Mouse (Mus musculus): ENCODE measurements around the gene Sdf2l1. TPM values are rescaled to one million over a fixed set of nuclear protein-coding genes. Genes with fewer than 3 reads are reported as not detected.

Sdf2l1 gene
- polyA plus RNA-seq, 1 experiment from 2014 or later: 42.9 TPM

- Histone ChIP-seq H3K4me2 (replicated peaks) (peak overlapping the region; percentile 92), H3K4me3 (replicated peaks) (peak overlapping the region; percentile 62), H3K27ac (peak overlapping the region; percentile 65; the same call in 1 of the 2 replicates), H3K36me3 (peaks cover 12% of the 10 kb centered on the region), H3K9ac (replicated peaks) (peak overlapping the region; percentile 76), H3K27me3 (0 out of 2 replicates have a peak, but pooled peaks cover 2% of the 10 kb centered on the region), H3K9me3 (no peaks in the 10 kb centered on the region), H3K4me1 (replicated peaks) (peaks cover 18% of the 10 kb centered on the region)
- ATAC-seq: peak; percentile 49
- WGBS: under 1% methylated on average over 41 of the region's 41 CpGs
These were observed 15.3 kb upstream of the Sdf2l1 start for GRCm38 (mm10) chr16:17147391-17147929.

GRCm38 (mm10) chr16:17146772-17147235, 14.6 kb upstream of the Sdf2l1 start, which contains the start of gene Ccdc116:
Ccdc116 (minus strand) TSS chr16:17147229.
- peak within 1 kb of the TSS; percentile 65; the same call in 1 of the 2 replicates for H3K27ac ChIP-seq
- under 1% methylated on average over 34 of the region's 34 CpGs for WGBS

GRCm38 (mm10) chr16:17144339-17144738, 12.2 kb upstream of the Sdf2l1 start, which contains the start of gene Ydjc:
Ydjc (plus strand) TSS chr16:17144621.
- Histone ChIP-seq H3K4me1 (replicated peaks) (peaks cover 18% of the 10 kb centered on the region), H3K4me2 (replicated peaks) (no peak within 1 kb of the TSS), H3K36me3 (no peaks in the 10 kb centered on the region), H3K27ac (no peak within 1 kb of the TSS), H3K4me3 (replicated peaks) (no peak within 1 kb of the TSS), H3K9me3 (no peaks in the 10 kb centered on the region), H3K27me3 (0 out of 2 replicates have a peak, but pooled peaks cover 2% of the 10 kb centered on the region), H3K9ac (replicated peaks) (no peak within 1 kb of the TSS)
- no peak for ATAC-seq
- 17% methylated on average over 7 of the region's 7 CpGs for WGBS

More at GRCm38 (mm10) chr16:17146772-17147235, 14.6 kb upstream of the Sdf2l1 start, which contains the start of gene Ccdc116:
- peak within 1 kb of the TSS; percentile 62 for H3K4me3 ChIP-seq (replicated peaks)
- ATAC-seq: peak; percentile 91
- peak within 1 kb of the TSS; percentile 76 for H3K9ac ChIP-seq (replicated peaks)
- peak within 1 kb of the TSS; percentile 92 for H3K4me2 ChIP-seq (replicated peaks)
- 0 out of 2 replicates have a peak, but pooled peaks cover 2% of the 10 kb centered on the region for H3K27me3 ChIP-seq
- H3K4me1 ChIP-seq (replicated peaks): peaks cover 18% of the 10 kb centered on the region
- no peaks in the 10 kb centered on the region for H3K9me3 ChIP-seq
- peaks cover 7% of the 10 kb centered on the region for H3K36me3 ChIP-seq

GRCm38 (mm10) chr16:17137355-17137754, 5.2 kb upstream of the Sdf2l1 start:
- Histone ChIP-seq H3K36me3 (no peaks in the 10 kb centered on the region), H3K9me3 (no peaks in the 10 kb centered on the region), H3K4me2 (replicated peaks) (no peak overlapping the region), H3K9ac (replicated peaks) (no peak overlapping the region), H3K4me3 (replicated peaks) (no peak overlapping the region), H3K27me3 (no peaks in the 10 kb centered on the region), H3K4me1 (replicated peaks) (peaks cover 6% of the 10 kb centered on the region), H3K27ac (no peak overlapping the region)
- no peak for ATAC-seq
- WGBS: 88% methylated on average over 15 of the region's 15 CpGs

GRCm38 (mm10) chr16:17132906-17133200, 670 bp upstream of the Sdf2l1 start:
- Histone ChIP-seq H3K4me1 (replicated peaks) (peaks cover 20% of the 10 kb centered on the region), H3K9ac (replicated peaks) (peak overlapping the region; percentile 48; the same call in 1 of the 2 replicates), H3K27ac (no peak overlapping the region), H3K4me3 (replicated peaks) (peak overlapping the region; percentile 85), H3K36me3 (no peaks in the 10 kb centered on the region), H3K9me3 (no peaks in the 10 kb centered on the region), H3K4me2 (replicated peaks) (peak overlapping the region; percentile 97), H3K27me3 (no peaks in the 10 kb centered on the region)
- ATAC-seq: no peak
- WGBS: 33% methylated on average over 7 of the region's 7 CpGs

- H3K9ac ChIP-seq (replicated peaks): peak overlapping the region; percentile 78
- H3K27ac ChIP-seq: peak overlapping the region; percentile 82
- 4% methylated on average over 43 of the region's 43 CpGs for WGBS
- no peak for ATAC-seq
- H3K36me3 ChIP-seq: no peaks in the 10 kb centered on the region
- no peaks in the 10 kb centered on the region for H3K9me3 ChIP-seq
- no peaks in the 10 kb centered on the region for H3K27me3 ChIP-seq
- H3K4me3 ChIP-seq (replicated peaks): peak overlapping the region; percentile 85
- H3K4me1 ChIP-seq (replicated peaks): peaks cover 20% of the 10 kb centered on the region
- peak overlapping the region; percentile 97 for H3K4me2 ChIP-seq (replicated peaks)
These were observed 743 bp downstream of the Sdf2l1 start for GRCm38 (mm10) chr16:17131191-17132088.

GRCm38 (mm10) chr16:17127292-17127691, 4.9 kb downstream of the Sdf2l1 start:
- no peaks in the 10 kb centered on the region for H3K9me3 ChIP-seq
- 100% methylated on average over 1 of the region's 1 CpGs for WGBS
- H3K4me1 ChIP-seq (replicated peaks): peaks cover 43% of the 10 kb centered on the region
- no peak for ATAC-seq
- H3K4me2 ChIP-seq (replicated peaks): no peak overlapping the region
- no peak overlapping the region for H3K4me3 ChIP-seq (replicated peaks)
- H3K36me3 ChIP-seq: no peaks in the 10 kb centered on the region
- no peak overlapping the region for H3K27ac ChIP-seq
- no peaks in the 10 kb centered on the region for H3K27me3 ChIP-seq
- H3K9ac ChIP-seq (replicated peaks): no peak overlapping the region

GRCm38 (mm10) chr16:17124871-17125520, 7.2 kb downstream of the Sdf2l1 start, which contains the start of gene 2610318N02Rik:
2610318N02Rik (minus strand) TSS chr16:17125167.
- H3K9ac ChIP-seq (replicated peaks): peak within 1 kb of the TSS; percentile 70
- peaks cover 37% of the 10 kb centered on the region for H3K4me1 ChIP-seq (replicated peaks)
- 0% methylated on average over 25 of the region's 25 CpGs for WGBS
- H3K4me3 ChIP-seq (replicated peaks): peak within 1 kb of the TSS; percentile 56
- peak within 1 kb of the TSS; percentile 30; the same call in 1 of the 2 replicates for H3K27ac ChIP-seq
- H3K9me3 ChIP-seq: no peaks in the 10 kb centered on the region
- ATAC-seq: peak; percentile 95
- peak within 1 kb of the TSS; percentile 69 for H3K4me2 ChIP-seq (replicated peaks)
- no peaks in the 10 kb centered on the region for H3K27me3 ChIP-seq
- H3K36me3 ChIP-seq: peaks cover 9% of the 10 kb centered on the region

GRCm38 (mm10) chr16:17124119-17124870, 7.9 kb downstream of the Sdf2l1 start:
- WGBS: under 1% methylated on average over 22 of the region's 22 CpGs
- ATAC-seq: peak; percentile 41

GRCm38 (mm10) chr16:17121569-17121968, 10.6 kb downstream of the Sdf2l1 start:
- no peak overlapping the region for H3K27ac ChIP-seq
- H3K4me1 ChIP-seq (replicated peaks): peaks cover 37% of the 10 kb centered on the region
- H3K9me3 ChIP-seq: no peaks in the 10 kb centered on the region
- no peaks in the 10 kb centered on the region for H3K27me3 ChIP-seq
- 40% methylated on average over 14 of the region's 14 CpGs for whole genome bisulfite sequencing
- ATAC-seq: peak; percentile 18; the same call in 1 of the 2 replicates
- peak overlapping the region; percentile 38 for H3K4me2 ChIP-seq (replicated peaks)
- no peak overlapping the region for H3K9ac ChIP-seq (replicated peaks)
- H3K36me3 ChIP-seq: peaks cover 28% of the 10 kb centered on the region
- H3K4me3 ChIP-seq (replicated peaks): peak overlapping the region; percentile 13

More at GRCm38 (mm10) chr16:17124119-17124870, 7.9 kb downstream of the Sdf2l1 start:
- Histone ChIP-seq H3K27ac (peak overlapping the region; percentile 26; the same call in 1 of the 2 replicates), H3K4me2 (replicated peaks) (peak overlapping the region; percentile 69), H3K9ac (replicated peaks) (peak overlapping the region; percentile 70), H3K4me1 (replicated peaks) (peaks cover 37% of the 10 kb centered on the region), H3K36me3 (peaks cover 13% of the 10 kb centered on the region), H3K4me3 (replicated peaks) (peak overlapping the region; percentile 56), H3K27me3 (no peaks in the 10 kb centered on the region), H3K9me3 (no peaks in the 10 kb centered on the region)

- ATAC-seq: no peak
- 94% methylated on average over 5 of the region's 5 CpGs for WGBS
- H3K9ac ChIP-seq (replicated peaks): no peak overlapping the region
These were observed 14.8 kb downstream of the Sdf2l1 start for GRCm38 (mm10) chr16:17117309-17117799.

More at GRCm38 (mm10) chr16:17117309-17117799, 14.8 kb downstream of the Sdf2l1 start:
- Histone ChIP-seq H3K4me2 (replicated peaks) (no peak overlapping the region), H3K27ac (no peak overlapping the region), H3K36me3 (peaks cover 48% of the 10 kb centered on the region), H3K4me3 (replicated peaks) (no peak overlapping the region), H3K9me3 (no peaks in the 10 kb centered on the region), H3K27me3 (no peaks in the 10 kb centered on the region), H3K4me1 (replicated peaks) (peaks cover 9% of the 10 kb centered on the region)

All from midbrain, embryonic 13.5 days (tissue).